19 mouse cellular contexts compared by ENCODE assay signal in genomic region chr1:143524522-143524865, GRCm38 (mm10).
A peak's percentile ranks its signal among the peaks of the same experiment; 100 is the strongest.
DNase-seq lines count a peak whose midpoint lies in the region; ATAC-seq lines count a peak whose summit lies in the region.
"Had no signal": no experiment of that assay in that cellular context is flagged by ENCODE, and none has a peak within 500 bp of the region (broad histone marks: within the 10 kb centered on the region; RNA-seq: fewer than 3 reads in every experiment).

No protein-coding gene starts in this region.

- H3K36me3 ChIP-seq in heart, embryonic 12.5 days: no peaks in the 10 kb centered on the region
- H3K36me3 ChIP-seq in limb, embryonic 15.5 days: no peaks in the 10 kb centered on the region
- no peaks in the 10 kb centered on the region for H3K36me3 ChIP-seq in midbrain, embryonic 14.5 days (ENCODE audit: control insufficient read depth, insufficient read depth, low read length)
- no peaks in the 10 kb centered on the region for H3K36me3 ChIP-seq in intestine, embryonic 15.5 days
- H3K36me3 ChIP-seq: hindbrain, embryonic 12.5 days; midbrain, embryonic 10.5 days; stomach, embryonic 15.5 days had no signal

- peaks cover 4% of the 10 kb centered on the region for H3K4me1 ChIP-seq in heart, embryonic 12.5 days (replicated peaks)
- no peaks in the 10 kb centered on the region for H3K4me1 ChIP-seq in limb, embryonic 15.5 days
- H3K4me1 ChIP-seq in midbrain, embryonic 14.5 days (ENCODE audit: control insufficient read depth, insufficient read depth, low read length): no peaks in the 10 kb centered on the region
- H3K4me1 ChIP-seq in intestine, embryonic 15.5 days (replicated peaks): no peaks in the 10 kb centered on the region
- H3K4me1 ChIP-seq: hindbrain, embryonic 12.5 days; midbrain, embryonic 10.5 days; stomach, embryonic 15.5 days had no signal

- DNase-seq in lung, postnatal 10 days: peak; percentile 3
- no peak for DNase-seq in lung, postnatal 14 days
- DNase-seq in gastrocnemius, postnatal 10 days: peak; percentile 16
- no peak for DNase-seq in midbrain, embryonic 14.5 days
- no peak for DNase-seq in ovary, postnatal 14 days (ENCODE audit: low spot score)
- DNase-seq: cerebellum, adult 18-20 months; embryo, embryonic 11 days; kidney, adult 11 months; right cerebral cortex, postnatal 4 days; thymus, postnatal 25 days had no signal

- peak overlapping the region; percentile 51 for H3K27ac ChIP-seq in heart, embryonic 12.5 days (ENCODE audit: poor library complexity, severe bottlenecking)
- no peak overlapping the region for H3K27ac ChIP-seq in limb, embryonic 15.5 days
- H3K27ac ChIP-seq in midbrain, embryonic 14.5 days (replicated peaks; ENCODE audit: low read depth, low read length): no peak overlapping the region
- H3K27ac ChIP-seq in intestine, embryonic 15.5 days: no peak overlapping the region
- H3K27ac ChIP-seq: hindbrain, embryonic 12.5 days; midbrain, embryonic 10.5 days; stomach, embryonic 15.5 days had no signal

- no peak overlapping the region for H3K9ac ChIP-seq in heart, embryonic 12.5 days
- H3K9ac ChIP-seq in limb, embryonic 15.5 days: no peak overlapping the region
- H3K9ac ChIP-seq in midbrain, embryonic 14.5 days (replicated peaks; ENCODE audit: low read length): no peak overlapping the region
- H3K9ac ChIP-seq in intestine, embryonic 15.5 days: no peak overlapping the region
- H3K9ac ChIP-seq: hindbrain, embryonic 12.5 days; stomach, embryonic 15.5 days had no signal

- H3K4me2 ChIP-seq in heart, embryonic 12.5 days: peak overlapping the region; percentile 41; the same call in 1 of the 2 replicates
- no peak overlapping the region for H3K4me2 ChIP-seq in limb, embryonic 15.5 days
- H3K4me2 ChIP-seq in midbrain, embryonic 14.5 days (ENCODE audit: low read length): no peak overlapping the region
- H3K4me2 ChIP-seq in intestine, embryonic 15.5 days (replicated peaks): no peak overlapping the region
- H3K4me2 ChIP-seq: hindbrain, embryonic 12.5 days; liver, embryonic 11.5 days; stomach, embryonic 15.5 days had no signal

- 0 out of 2 replicates have a peak, but pooled peaks cover 3% of the 10 kb centered on the region for H3K9me3 ChIP-seq in heart, embryonic 12.5 days (replicated peaks)
- no peaks in the 10 kb centered on the region for H3K9me3 ChIP-seq in limb, embryonic 15.5 days
- no peaks in the 10 kb centered on the region for H3K9me3 ChIP-seq in midbrain, embryonic 14.5 days (ENCODE audit: control insufficient read depth, low read length)
- no peaks in the 10 kb centered on the region for H3K9me3 ChIP-seq in intestine, embryonic 15.5 days
- H3K9me3 ChIP-seq: hindbrain, embryonic 12.5 days; midbrain, embryonic 10.5 days; stomach, embryonic 15.5 days had no signal

- H3K27me3 ChIP-seq in heart, embryonic 12.5 days (replicated peaks): no peaks in the 10 kb centered on the region
- no peaks in the 10 kb centered on the region for H3K27me3 ChIP-seq in limb, embryonic 15.5 days
- no peaks in the 10 kb centered on the region for H3K27me3 ChIP-seq in midbrain, embryonic 14.5 days (ENCODE audit: control insufficient read depth, insufficient read depth, low read length)
- no peaks in the 10 kb centered on the region for H3K27me3 ChIP-seq in intestine, embryonic 15.5 days (replicated peaks)
- H3K27me3 ChIP-seq: hindbrain, embryonic 12.5 days; stomach, embryonic 15.5 days had no signal

- 0 out of 2 replicates have a peak, but pooled peaks have one; percentile 29 for ATAC-seq in heart, embryonic 12.5 days (ENCODE audit: insufficient number of reproducible peaks, low FRiP score)
- ATAC-seq in limb, embryonic 15.5 days (ENCODE audit: insufficient number of reproducible peaks, low FRiP score, low TSS enrichment, low read depth): peak; percentile 82
- ATAC-seq in midbrain, embryonic 14.5 days (ENCODE audit: low FRiP score, low TSS enrichment): no peak
- ATAC-seq in intestine, embryonic 15.5 days: no peak
- ATAC-seq: activated CD4-positive, CD25-positive, alpha-beta regulatory T cell, adult 4 months; lung, postnatal 0 days had no signal

- 29% methylated on average over 5 of the region's 5 CpGs for WGBS in heart, embryonic 12.5 days
- 46% methylated on average over 5 of the region's 5 CpGs for WGBS in limb, embryonic 15.5 days
- WGBS in midbrain, embryonic 14.5 days: 82% methylated on average over 5 of the region's 5 CpGs
- 61% methylated on average over 5 of the region's 5 CpGs for WGBS in intestine, embryonic 15.5 days

- H3K4me3 ChIP-seq in heart, embryonic 12.5 days: no peak overlapping the region
- no peak overlapping the region for H3K4me3 ChIP-seq in limb, embryonic 15.5 days
- no peak overlapping the region for H3K4me3 ChIP-seq in midbrain, embryonic 14.5 days (replicated peaks; ENCODE audit: low read depth, low read length)
- no peak overlapping the region for H3K4me3 ChIP-seq in intestine, embryonic 15.5 days (replicated peaks)
- H3K4me3 ChIP-seq: hindbrain, embryonic 12.5 days; midbrain, embryonic 10.5 days; stomach, embryonic 15.5 days had no signal

Comparison
In these comparisons a context has a peak if more than half of its experiments do, and no peak if none do; other contexts are left out.
1. DNase-seq: peak in lung, postnatal 10 days (single experiment) and gastrocnemius, postnatal 10 days (single experiment); none in lung, postnatal 14 days (single experiment), midbrain, embryonic 14.5 days (single experiment) and ovary, postnatal 14 days (single experiment).
2. ATAC-seq: peak in heart, embryonic 12.5 days (single experiment) and limb, embryonic 15.5 days (single experiment); none in midbrain, embryonic 14.5 days (single experiment) and intestine, embryonic 15.5 days (single experiment).